Mouse (Mus musculus): ENCODE measurements at regions not wholly inside any gene's neighbourhood (a gene's known extent, or its start where the extent isn't known, plus 50 kb on each side); places are given as distances from the start of the nearest gene placed in this dataset.

DNA sequence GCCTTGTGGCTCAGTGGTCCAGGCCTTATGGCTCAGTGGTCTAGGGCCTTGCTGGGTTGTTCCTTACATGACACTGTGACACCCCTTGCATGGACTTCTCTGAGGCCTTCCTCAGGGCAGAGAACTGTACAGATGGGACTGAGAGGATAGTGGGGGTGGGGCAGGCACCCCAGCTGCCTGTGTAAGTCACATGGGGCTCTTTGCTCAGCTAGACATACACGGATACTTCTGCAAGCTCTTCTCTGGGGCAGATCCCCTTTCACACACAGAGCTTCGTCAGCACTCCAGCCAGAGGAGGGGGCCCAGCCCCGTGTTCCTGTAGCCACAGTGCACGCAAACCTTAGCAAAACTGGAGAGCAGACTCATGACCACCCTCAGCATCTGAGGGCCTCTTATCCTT is 87.9 kb upstream of the Tpm1 start:
- Histone ChIP-seq H3K27ac (peak overlapping the region; percentile 67), H3K4me3 (no peak overlapping the region)
- no peak for TF ChIP-seq CTCF (IDR thresholded peaks at IDR 0.05)
- DNase-seq (ENCODE audit: extremely low spot score in 1 of 2, low spot score in 2 of 2): no peak
- intact Hi-C loops (cut with DNase I): loop anchor here (5.0 kb wide), 1 partner anchor 90 kb away; the partner anchor contains the start of gene Tpm1

DNA sequence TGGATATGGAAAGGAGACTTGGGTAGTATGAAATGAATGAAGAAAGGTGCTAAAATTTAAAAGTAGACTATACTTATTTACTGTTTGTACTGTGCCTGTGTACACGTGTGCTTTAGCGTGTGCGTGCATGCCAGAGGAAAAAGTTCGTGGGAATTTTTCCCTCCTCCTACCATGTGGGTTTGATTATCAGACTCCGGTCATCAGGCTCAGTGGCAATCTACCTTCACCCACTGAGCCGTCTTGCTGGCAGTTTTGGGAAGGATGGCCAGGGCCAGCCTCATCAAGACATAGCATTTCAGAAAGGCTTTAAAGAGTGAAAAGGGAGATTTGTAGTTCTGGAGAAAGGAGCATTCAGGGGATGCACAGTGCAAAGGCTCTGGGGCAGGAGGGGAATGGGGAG is 87.0 kb upstream of the Tpm1 start:
- intact Hi-C loops (cut with DNase I): loop anchor here (5.0 kb wide), 1 partner anchor 89 kb away; the partner anchor contains the start of gene Tpm1
- TF ChIP-seq CTCF (IDR thresholded peaks at IDR 0.05): no peak

DNA sequence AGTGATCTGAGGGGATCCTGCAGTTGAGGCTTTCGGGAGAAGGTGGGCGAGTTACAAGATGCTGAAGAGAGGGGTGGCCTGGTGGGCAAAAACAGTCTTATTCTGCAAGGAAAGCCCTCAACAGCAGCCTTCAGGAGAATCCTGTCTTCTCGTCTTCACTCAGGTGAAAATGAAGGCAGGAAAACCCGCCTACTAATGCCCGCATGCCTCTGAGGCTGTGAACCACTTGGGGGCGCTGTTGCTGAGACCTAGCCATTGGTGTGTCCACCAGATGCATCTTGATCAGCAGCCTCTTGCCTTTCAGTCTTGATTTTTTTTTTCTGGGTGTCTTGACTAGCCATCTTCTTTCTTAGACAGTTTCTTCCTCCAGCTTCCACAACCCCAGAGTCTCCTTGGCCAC is 85.2 kb upstream of the Tpm1 start:
- intact Hi-C loops (cut with DNase I): no loop called here
- no peak for DNase-seq (ENCODE audit: extremely low spot score in 1 of 2, low spot score in 2 of 2)
- Histone ChIP-seq H3K4me3 (no peak overlapping the region), H3K27ac (no peak overlapping the region)
- peak; percentile 16 for TF ChIP-seq CTCF (IDR thresholded peaks at IDR 0.05)

More for the DNA sequence above, 87.0 kb upstream of the Tpm1 start:
- no peak overlapping the region for H3K27ac ChIP-seq
- no peak for DNase-seq (ENCODE audit: extremely low spot score in 1 of 2, low spot score in 2 of 2)
- no peak overlapping the region for H3K4me3 ChIP-seq

DNA sequence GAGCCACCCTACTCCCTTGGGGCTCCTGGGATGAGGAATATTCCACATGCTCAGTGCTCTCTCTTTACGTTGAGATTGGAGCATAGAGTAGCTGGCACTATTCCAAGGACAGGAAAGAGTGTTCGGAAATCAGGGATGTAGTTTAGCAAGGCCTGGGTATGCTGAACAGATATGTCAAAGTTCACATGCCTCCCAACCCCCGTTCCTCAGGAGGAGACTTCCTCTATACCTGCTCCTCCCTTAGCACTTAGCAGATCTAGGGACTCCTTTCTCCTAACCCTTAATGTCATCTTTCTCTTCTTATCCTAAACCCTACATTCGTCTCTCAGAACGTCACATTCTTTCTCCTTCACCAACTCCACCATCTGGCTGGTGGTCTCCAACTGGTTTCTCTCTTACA is 83.2 kb upstream of the Tpm1 start:
- no peak for DNase-seq (ENCODE audit: extremely low spot score in 1 of 2, low spot score in 2 of 2)
- Histone ChIP-seq H3K4me3 (no peak overlapping the region), H3K27ac (no peak overlapping the region)
- no peak for TF ChIP-seq CTCF (IDR thresholded peaks at IDR 0.05)
- intact Hi-C loops (cut with DNase I): no loop called here

DNA sequence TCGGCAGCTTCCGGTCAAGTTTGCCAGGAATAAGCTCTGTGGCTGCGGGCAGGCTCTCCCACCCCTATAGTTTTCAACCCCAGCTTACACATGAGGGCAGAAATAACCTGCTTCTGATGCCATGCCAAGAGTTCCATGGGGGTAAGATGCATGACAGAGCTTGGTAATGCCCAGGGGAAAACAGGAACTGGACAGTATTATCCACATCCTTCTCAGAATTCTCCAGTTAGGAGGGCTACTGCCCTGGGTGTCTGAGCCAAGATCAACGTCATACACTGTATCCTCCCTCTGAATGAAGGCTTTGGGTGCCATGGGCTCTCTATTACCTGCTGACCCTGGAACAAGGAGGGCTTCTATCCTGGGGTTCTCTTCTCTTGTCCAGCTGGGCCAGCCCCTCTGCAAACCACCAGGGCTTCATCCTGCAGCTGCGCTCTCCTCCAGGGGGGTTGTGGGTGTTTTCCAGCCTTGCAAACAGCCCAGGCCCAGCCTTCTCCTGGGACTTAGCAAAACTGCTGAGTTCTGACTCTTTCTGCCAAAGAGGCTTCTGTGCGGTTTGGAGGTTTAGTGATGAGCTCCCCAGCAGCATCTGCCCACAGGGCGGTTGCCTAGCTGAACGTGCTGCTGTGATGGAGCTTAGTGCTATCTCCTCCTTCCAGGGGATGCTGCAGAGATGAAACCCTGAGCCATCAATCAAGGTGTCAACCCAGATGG is 81.7 kb upstream of the Tpm1 start:
- H3K27ac ChIP-seq: no peak overlapping the region
- no peak for TF ChIP-seq CTCF (IDR thresholded peaks at IDR 0.05)
- intact Hi-C loops (cut with DNase I): no loop called here
- H3K4me3 ChIP-seq: no peak overlapping the region
- peak in 1 of 2 experiments; percentile 10 for DNase-seq (ENCODE audit: extremely low spot score in 1 of 2, low spot score in 2 of 2)

DNA sequence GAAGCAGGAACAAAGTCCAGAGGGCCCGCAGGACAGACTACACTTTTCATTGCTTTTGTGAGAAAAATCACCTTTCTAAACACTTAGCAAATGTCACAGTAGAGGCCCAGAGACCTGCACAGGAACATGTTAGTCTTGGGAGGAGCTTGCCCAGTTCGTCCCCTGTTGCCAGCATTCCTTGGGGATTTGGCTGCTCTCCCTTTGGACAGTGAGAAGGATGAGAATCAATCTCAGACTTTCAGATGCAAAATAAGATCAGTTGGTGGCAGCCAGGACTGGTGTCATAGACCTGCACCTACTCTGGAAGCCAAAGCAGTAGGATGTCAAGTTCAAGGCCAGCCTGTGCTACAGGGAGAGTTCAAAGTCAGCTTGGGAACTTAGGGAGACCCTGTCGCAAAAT is 80.7 kb upstream of the Tpm1 start:
- no peak overlapping the region for H3K27ac ChIP-seq
- intact Hi-C loops (cut with DNase I): no loop called here
- TF ChIP-seq CTCF (IDR thresholded peaks at IDR 0.05): no peak
- no peak overlapping the region for H3K4me3 ChIP-seq
- DNase-seq (ENCODE audit: extremely low spot score in 1 of 2, low spot score in 2 of 2): no peak

DNA sequence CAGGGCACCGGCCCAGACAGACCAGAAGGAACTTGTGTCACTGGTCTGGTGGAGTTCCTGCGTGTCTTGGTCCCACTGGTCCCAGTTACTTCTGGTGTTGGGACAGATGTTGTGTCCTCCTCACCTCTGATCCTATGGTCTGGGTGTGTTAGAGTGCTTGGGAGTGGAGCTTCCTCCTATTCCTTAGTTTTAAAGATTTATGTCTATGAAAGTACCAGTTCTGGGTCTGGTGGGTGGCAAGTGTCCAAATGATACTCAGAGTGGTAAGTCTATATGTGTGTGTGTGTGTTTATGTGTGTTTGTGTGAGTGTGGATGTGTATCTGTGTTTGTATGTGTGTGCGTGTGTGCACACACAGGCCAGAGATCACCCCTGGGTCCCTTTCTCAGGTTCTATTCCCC is 79.9 kb upstream of the Tpm1 start:
- H3K4me3 ChIP-seq: no peak overlapping the region
- TF ChIP-seq CTCF (IDR thresholded peaks at IDR 0.05): no peak
- H3K27ac ChIP-seq: no peak overlapping the region
- DNase-seq (ENCODE audit: extremely low spot score in 1 of 2, low spot score in 2 of 2): no peak
- intact Hi-C loops (cut with DNase I): no loop called here

DNA sequence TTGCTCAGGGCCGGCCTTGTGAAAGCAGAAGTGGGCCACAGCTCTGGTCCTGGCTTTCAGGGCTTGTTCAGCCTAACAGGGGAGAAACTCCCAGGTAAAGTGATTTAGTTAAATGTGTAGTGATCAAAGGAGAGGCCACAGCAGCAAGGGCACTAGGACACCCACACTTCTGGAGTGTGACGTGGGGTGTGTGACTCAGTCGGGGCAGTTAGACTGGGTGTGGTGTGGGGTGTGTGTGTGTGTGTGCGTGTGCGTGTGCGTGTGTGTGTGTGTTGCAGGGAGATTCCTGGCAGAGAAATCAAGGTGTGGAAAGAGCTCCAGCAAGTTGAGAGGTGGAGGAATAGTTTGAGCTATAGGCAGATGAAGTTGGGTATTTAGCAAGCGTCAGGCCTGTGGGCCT is 72.5 kb upstream of the Tpm1 start:
- H3K27ac ChIP-seq: no peak overlapping the region
- intact Hi-C loops (cut with DNase I): no loop called here
- no peak overlapping the region for H3K4me3 ChIP-seq
- DNase-seq (ENCODE audit: extremely low spot score in 1 of 2, low spot score in 2 of 2): no peak
- TF ChIP-seq CTCF (IDR thresholded peaks at IDR 0.05): no peak

DNA sequence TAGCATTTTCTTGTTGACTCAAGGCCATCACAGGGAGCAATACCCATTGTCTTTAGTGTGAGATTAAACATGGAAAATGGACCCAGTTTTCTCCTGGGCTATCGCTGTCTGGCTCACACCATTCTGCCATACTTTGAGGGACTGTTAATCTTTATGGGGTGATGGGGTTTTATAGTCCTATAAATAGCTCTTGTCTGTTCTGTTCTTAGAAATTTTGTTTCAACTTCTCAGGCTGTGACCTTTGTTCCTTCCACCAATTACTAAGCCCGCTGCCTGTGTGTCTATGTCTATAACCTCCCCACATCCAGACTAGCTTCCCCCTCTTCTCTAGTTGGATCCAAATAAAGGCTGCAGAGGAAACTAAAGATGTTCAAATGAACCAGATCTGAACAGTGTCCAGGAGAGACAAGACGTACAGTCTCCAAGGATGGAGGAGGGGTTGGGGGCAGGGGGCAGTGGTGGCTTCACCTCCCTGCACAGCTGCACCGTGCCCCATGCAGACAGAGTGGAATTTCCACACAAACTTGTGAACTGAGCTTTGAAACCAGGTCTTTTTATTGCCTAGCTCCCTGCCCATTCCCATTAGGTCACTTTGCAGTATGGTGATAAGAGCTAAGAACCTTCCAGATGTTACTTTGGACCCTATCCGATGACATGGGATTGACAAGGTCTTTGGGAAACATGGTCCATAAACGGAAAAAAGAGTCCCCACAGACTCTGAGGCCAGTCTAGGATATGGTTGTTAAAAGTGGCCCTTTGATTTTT is 69.9 kb upstream of the Tpm1 start:
- H3K4me3 ChIP-seq: no peak overlapping the region
- DNase-seq (ENCODE audit: extremely low spot score in 1 of 2, low spot score in 2 of 2): no peak
- TF ChIP-seq CTCF (IDR thresholded peaks at IDR 0.05): no peak
- H3K27ac ChIP-seq: no peak overlapping the region
- intact Hi-C loops (cut with DNase I): no loop called here

DNA sequence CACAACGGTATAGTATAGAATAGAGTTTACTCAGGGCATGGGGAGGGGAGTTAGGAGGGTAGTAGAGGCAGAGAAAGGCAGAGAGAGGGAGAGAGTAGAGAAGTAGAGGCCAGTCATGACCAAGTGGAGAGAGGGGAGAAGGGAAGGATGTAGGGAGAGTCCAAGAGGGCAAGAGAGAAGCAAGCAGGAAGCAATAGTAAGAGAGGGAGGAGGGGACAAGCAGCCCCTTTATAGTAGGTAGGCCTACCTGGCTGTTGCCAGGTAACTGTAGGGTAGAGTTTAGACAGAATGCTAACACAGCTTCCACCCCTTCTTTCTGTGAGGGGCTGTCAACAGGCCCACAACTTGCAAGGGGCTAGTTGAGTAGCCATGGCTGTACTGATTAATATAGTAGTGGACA is 69.2 kb upstream of the Tpm1 start:
- DNase-seq (ENCODE audit: extremely low spot score in 1 of 2, low spot score in 2 of 2): no peak
- Histone ChIP-seq H3K4me3 (no peak overlapping the region), H3K27ac (no peak overlapping the region)
- no peak for TF ChIP-seq CTCF (IDR thresholded peaks at IDR 0.05)
- intact Hi-C loops (cut with DNase I): no loop called here

DNA sequence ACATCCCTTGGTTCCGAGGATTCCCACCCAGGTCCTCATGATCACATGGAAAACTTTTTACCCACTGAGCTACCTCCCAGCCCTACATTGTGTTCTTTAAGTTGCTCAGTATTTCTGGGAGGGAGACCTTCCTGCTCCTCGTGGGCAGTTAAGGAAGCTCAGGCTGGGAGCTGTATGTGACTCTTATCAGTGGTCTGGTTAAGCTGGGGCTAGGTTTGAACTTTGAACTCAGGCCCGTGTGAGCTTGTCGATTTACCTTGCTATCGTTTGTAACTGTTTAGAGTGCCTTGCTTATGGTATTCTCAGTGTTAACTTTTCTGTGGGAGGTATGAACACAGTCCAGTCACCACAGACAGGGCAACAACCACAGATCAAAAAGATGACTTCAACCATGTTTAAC is 68.4 kb upstream of the Tpm1 start:
- intact Hi-C loops (cut with DNase I): no loop called here
- no peak for TF ChIP-seq CTCF (IDR thresholded peaks at IDR 0.05)
- DNase-seq (ENCODE audit: extremely low spot score in 1 of 2, low spot score in 2 of 2): no peak
- Histone ChIP-seq H3K4me3 (no peak overlapping the region), H3K27ac (no peak overlapping the region)

DNA sequence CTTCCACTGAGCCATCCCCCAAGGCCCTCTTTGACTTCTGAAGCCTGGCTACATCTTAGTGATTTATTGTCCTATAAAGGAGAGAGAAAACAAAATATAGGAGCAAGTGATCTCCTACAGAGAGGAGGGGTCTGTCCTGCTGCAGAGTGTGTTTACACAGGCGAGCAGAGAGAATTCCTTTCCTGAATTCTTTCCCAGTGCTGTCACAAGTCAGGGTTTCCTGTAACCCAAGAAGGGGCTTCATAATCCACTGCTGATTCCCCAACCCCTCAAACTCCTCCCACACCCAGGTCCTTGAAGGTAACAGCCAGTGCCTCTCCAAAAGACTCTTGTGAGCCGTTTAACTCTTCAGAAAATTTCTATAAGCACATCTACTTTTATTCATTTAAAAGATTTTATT is 66.8 kb upstream of the Tpm1 start:
- intact Hi-C loops (cut with DNase I): no loop called here
- Histone ChIP-seq H3K27ac (no peak overlapping the region), H3K4me3 (no peak overlapping the region)
- no peak for TF ChIP-seq CTCF (IDR thresholded peaks at IDR 0.05)
- no peak for DNase-seq (ENCODE audit: extremely low spot score in 1 of 2, low spot score in 2 of 2)

DNA sequence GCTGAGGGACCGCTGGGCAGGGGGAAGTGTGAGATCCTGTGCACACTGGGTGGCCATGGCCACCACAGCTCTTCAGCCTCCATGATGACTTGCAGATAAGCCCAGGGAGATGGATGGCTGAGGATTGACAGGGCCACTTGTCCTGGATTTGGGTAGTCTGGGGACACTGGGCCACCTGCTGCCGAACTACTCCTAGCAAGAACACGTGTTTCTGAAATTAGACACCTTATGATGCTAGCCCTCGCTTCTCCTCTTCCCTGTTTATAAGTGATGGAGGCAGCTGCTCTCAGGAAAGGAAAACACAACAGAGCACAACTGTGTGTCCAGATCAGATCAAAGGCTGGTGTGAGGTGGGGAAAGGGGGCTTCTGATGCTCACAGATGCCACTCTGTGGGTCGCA is 64.9 kb upstream of the Tpm1 start:
- H3K27ac ChIP-seq: no peak overlapping the region
- intact Hi-C loops (cut with DNase I): no loop called here
- no peak for TF ChIP-seq CTCF (IDR thresholded peaks at IDR 0.05)
- DNase-seq (ENCODE audit: extremely low spot score in 1 of 2, low spot score in 2 of 2): no peak
- no peak overlapping the region for H3K4me3 ChIP-seq
